In the genomic region with DNA sequence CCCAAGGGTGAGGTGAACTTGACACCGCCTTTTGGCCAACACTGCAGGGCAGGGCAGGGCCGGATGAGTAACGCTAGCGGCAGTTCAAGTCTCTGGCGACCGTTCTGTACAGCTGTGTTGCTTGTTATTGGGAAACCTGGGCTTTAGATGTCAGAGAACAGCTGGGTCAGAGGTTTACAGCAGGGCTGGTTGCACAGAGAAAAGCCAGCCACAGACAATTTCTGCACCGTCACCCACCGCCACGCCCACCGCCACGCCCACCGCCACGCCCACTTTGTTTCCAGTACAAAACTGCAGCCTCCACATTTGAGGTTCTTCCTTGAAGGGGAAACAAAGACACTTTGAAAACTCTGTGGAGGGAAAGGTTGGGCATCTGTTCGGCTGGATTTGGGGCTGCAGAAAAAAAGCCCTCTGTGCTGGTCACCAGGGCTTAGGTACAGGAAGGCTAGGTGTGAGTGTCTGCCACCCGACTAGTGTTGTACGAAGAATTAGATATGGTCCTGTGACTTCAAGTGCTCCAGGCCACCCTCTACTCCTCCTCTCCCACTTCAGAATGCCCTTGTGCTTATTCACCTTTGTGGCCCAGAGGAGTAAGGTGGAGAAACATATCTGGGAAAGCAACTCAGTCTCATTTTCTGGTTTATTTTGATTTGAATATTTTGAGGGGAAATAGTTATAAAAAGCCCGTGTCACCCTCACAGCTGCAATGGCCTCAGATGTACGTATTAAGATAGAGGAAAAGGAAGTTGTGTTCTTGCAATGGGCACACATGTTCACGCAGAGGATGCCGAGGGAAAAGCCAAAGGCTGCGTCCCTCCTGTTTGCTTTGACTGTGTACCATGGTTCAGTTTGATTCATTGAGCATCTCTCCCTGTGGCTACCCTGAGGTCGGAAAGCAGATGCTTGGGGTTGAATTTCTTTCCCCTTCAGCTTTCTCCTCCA, we compare ENCODE assay signal across 8 mouse cellular contexts.
DNase-seq lines count a peak whose midpoint lies in the region; ATAC-seq and TF ChIP-seq lines count a peak whose summit lies in the region.

No protein-coding gene starts in this region.

- peak overlapping the region; percentile 47 for H3K4me2 ChIP-seq in hindbrain, embryonic 16.5 days (ENCODE audit: low read length)
- H3K4me2 ChIP-seq in liver, embryonic 14.5 days (ENCODE audit: low read depth) = peak overlapping the region; percentile 52

- no peak for ATAC-seq in hindbrain, embryonic 16.5 days
- peak; percentile 61 for ATAC-seq in liver, embryonic 14.5 days (ENCODE audit: insufficient read depth)

- DNase-seq in CD4-positive, CD25-positive, alpha-beta regulatory T cell, adult 2 months (ENCODE audit: low read depth, low spot score) = peak; percentile 76
- peak; percentile 57 to 79 for DNase-seq in adrenal gland, postnatal 36 days
- peak; percentile 70 to 79 for DNase-seq in gastrocnemius, adult 8-10 months (ENCODE audit: low spot score in 2 of 2)
- peak in 2 of 3 experiments; percentile 11 to 52 for DNase-seq in liver, embryonic 14.5 days (ENCODE audit: low read depth in 3 of 3, low spot score in 3 of 3)
- DNase-seq in neural tube, embryonic 10.5 days (ENCODE audit: extremely low spot score, low spot score) = peak; percentile 87
- peak; percentile 96 for DNase-seq in thymus, postnatal 14 days
- no peak for DNase-seq in left cerebral cortex, postnatal 25 days (ENCODE audit: low spot score in 2 of 2)

- H3K36me3 ChIP-seq in hindbrain, embryonic 16.5 days (ENCODE audit: control insufficient read depth, insufficient read depth, low read length) = no peaks in the 10 kb centered on the region
- no peaks in the 10 kb centered on the region for H3K36me3 ChIP-seq in liver, embryonic 14.5 days (replicated peaks; ENCODE audit: control insufficient read depth, insufficient read depth, low read depth)

- peaks cover 9% of the 10 kb centered on the region; the same call in 1 of the 2 replicates for H3K4me1 ChIP-seq in hindbrain, embryonic 16.5 days (ENCODE audit: control insufficient read depth, insufficient read depth, low read depth, low read length)
- H3K4me1 ChIP-seq in liver, embryonic 14.5 days (replicated peaks; ENCODE audit: control insufficient read depth in 2 of 2, insufficient read depth in 2 of 2, low read length in 1 of 2) = no peaks in the 10 kb centered on the region; a peak in 3 of 4 replicates

- TF ChIP-seq CTCF in liver, embryonic 14.5 days (IDR thresholded peaks at IDR 0.05; ENCODE audit: low read depth) = no peak

- H3K27ac ChIP-seq in hindbrain, embryonic 16.5 days (ENCODE audit: low read depth, low read length) = no peak overlapping the region
- no peak overlapping the region for H3K27ac ChIP-seq in liver, embryonic 14.5 days

- H3K27me3 ChIP-seq in hindbrain, embryonic 16.5 days (replicated peaks; ENCODE audit: control insufficient read depth, insufficient read depth, low read length) = no peaks in the 10 kb centered on the region
- no peaks in the 10 kb centered on the region for H3K27me3 ChIP-seq in liver, embryonic 14.5 days (ENCODE audit: control insufficient read depth, insufficient read depth, low read length)

- intact Hi-C loops in left cerebral cortex, postnatal 25 days (cut with DNase I) = no loop called here

- no peaks in the 10 kb centered on the region for H3K9me3 ChIP-seq in hindbrain, embryonic 16.5 days (ENCODE audit: control insufficient read depth, low read length)
- H3K9me3 ChIP-seq in liver, embryonic 14.5 days (ENCODE audit: control insufficient read depth, low read length) = no peaks in the 10 kb centered on the region

- H3K4me3 ChIP-seq in hindbrain, embryonic 16.5 days (ENCODE audit: low read length) = peak overlapping the region; percentile 11; the same call in 1 of the 2 replicates
- H3K4me3 ChIP-seq in liver, embryonic 14.5 days (ENCODE audit: insufficient read depth in 1 of 2, low read depth in 2 of 2, low read length in 2 of 2) = no peak overlapping the region

- WGBS in hindbrain, embryonic 16.5 days = 39% methylated on average over 22 of the region's 22 CpGs
- 17% methylated on average over 22 of the region's 22 CpGs for WGBS in liver, embryonic 14.5 days (ENCODE audit: insufficient replicate concordance)

- no peak for TF ChIP-seq EP300 in liver, embryonic 14.5 days (IDR thresholded peaks at IDR 0.05; ENCODE audit: low read depth)

- no peak overlapping the region for H3K9ac ChIP-seq in hindbrain, embryonic 16.5 days (ENCODE audit: low read depth, low read length)
- 0 out of 2 replicates have a peak overlapping the region, but pooled peaks have one; percentile 32 for H3K9ac ChIP-seq in liver, embryonic 14.5 days (replicated peaks)

Comparison
In these comparisons a context has a peak if more than half of its experiments do, and no peak if none do; other contexts are left out.
1. DNase-seq: peak in CD4-positive, CD25-positive, alpha-beta regulatory T cell, adult 2 months (single experiment), adrenal gland, postnatal 36 days (2 of 2), gastrocnemius, adult 8-10 months (2 of 2), liver, embryonic 14.5 days (2 of 3), neural tube, embryonic 10.5 days (single experiment) and thymus, postnatal 14 days (single experiment); none in left cerebral cortex, postnatal 25 days (0 of 2).